Mouse (Mus musculus): ENCODE measurements around the gene Rtbdn. TPM values are rescaled to one million over a fixed set of nuclear protein-coding genes. Genes with fewer than 3 reads are reported as not detected.

Rtbdn gene
- polyA plus RNA-seq (2012; fragmentation: generic; extraction: Trizol) = 0.05 TPM
- long read RNA-seq, experiment 1 = 0 reads
- long read RNA-seq, experiment 2 = 0 reads

GRCm38 (mm10) chr8:84946528-84947240 is at the start of gene Rtbdn:
TSS of gene Rtbdn (plus strand) at chr8:84946991.
- H3ac ChIP-seq (ENCODE audit: control insufficient read depth, insufficient read length, low read depth) = peak within 1 kb of the TSS; percentile 24
- TF ChIP-seq MAX (IDR thresholded peaks at IDR 0.05) (no peak), MYOG (IDR thresholded peaks at IDR 0.05; ENCODE audit: control insufficient read depth, extremely low read depth, insufficient read length) (no peak), FOSL1 (IDR thresholded peaks at IDR 0.05; ENCODE audit: insufficient read depth, low read length, poor library complexity, severe bottlenecking) (no peak), MYOD1 (IDR thresholded peaks at IDR 0.05; ENCODE audit: control insufficient read depth, insufficient read length, low read depth) (no peak), USF1 (IDR thresholded peaks at IDR 0.05; ENCODE audit: low read depth) (no peak), CTCF (IDR thresholded peaks at IDR 0.05; ENCODE audit: control insufficient read depth, insufficient read depth, insufficient read length) (no peak), CEBPB (IDR thresholded peaks at IDR 0.05; ENCODE audit: low read depth) (no peak)
- peaks cover 47% of the 10 kb centered on the region for H3K27me3 ChIP-seq (ENCODE audit: control insufficient read depth, insufficient read depth, insufficient read length)

GRCm38 (mm10) chr8:84901071-84901470 is 45.7 kb upstream of the Rtbdn start:
- no peak for TF ChIP-seq CEBPB (IDR thresholded peaks at IDR 0.05; ENCODE audit: low read depth)
- no peak for TF ChIP-seq FOSL1 (IDR thresholded peaks at IDR 0.05; ENCODE audit: insufficient read depth, low read length, poor library complexity, severe bottlenecking)
- no peak for TF ChIP-seq CTCF (IDR thresholded peaks at IDR 0.05; ENCODE audit: control insufficient read depth, insufficient read depth, insufficient read length)
- TF ChIP-seq MAX (IDR thresholded peaks at IDR 0.05) = no peak
- TF ChIP-seq USF1 (IDR thresholded peaks at IDR 0.05; ENCODE audit: low read depth) = no peak
- no peak for TF ChIP-seq MYOG (IDR thresholded peaks at IDR 0.05; ENCODE audit: control insufficient read depth, extremely low read depth, insufficient read length)
- TF ChIP-seq MYOD1 (IDR thresholded peaks at IDR 0.05; ENCODE audit: control insufficient read depth, insufficient read length, low read depth) = no peak
- Histone ChIP-seq H3K27me3 (ENCODE audit: control insufficient read depth, insufficient read depth, insufficient read length) (peaks cover 8% of the 10 kb centered on the region), H3K4me3 (ENCODE audit: insufficient read depth, poor library complexity, severe bottlenecking) (no peak overlapping the region), H3K79me3 (ENCODE audit: low read depth) (no peaks in the 10 kb centered on the region), H3ac (ENCODE audit: control insufficient read depth, insufficient read length, low read depth) (no peak overlapping the region), H3K36me3 (ENCODE audit: control insufficient read depth, insufficient read depth) (no peaks in the 10 kb centered on the region), H3K79me2 (ENCODE audit: control insufficient read depth, insufficient read depth) (no peaks in the 10 kb centered on the region)

More at GRCm38 (mm10) chr8:84946528-84947240, at the start of gene Rtbdn:
- Histone ChIP-seq H3K79me2 (ENCODE audit: control insufficient read depth, insufficient read depth) (no peaks in the 10 kb centered on the region), H3K4me3 (ENCODE audit: insufficient read depth, poor library complexity, severe bottlenecking) (no peak within 1 kb of the TSS), H3K36me3 (ENCODE audit: control insufficient read depth, insufficient read depth) (no peaks in the 10 kb centered on the region), H3K79me3 (ENCODE audit: low read depth) (no peaks in the 10 kb centered on the region)

- no peaks in the 10 kb centered on the region for H3K79me2 ChIP-seq (ENCODE audit: control insufficient read depth, insufficient read depth)
- TF ChIP-seq MAX (IDR thresholded peaks at IDR 0.05) (no peak), MYOG (IDR thresholded peaks at IDR 0.05; ENCODE audit: control insufficient read depth, extremely low read depth, insufficient read length) (no peak), FOSL1 (IDR thresholded peaks at IDR 0.05; ENCODE audit: insufficient read depth, low read length, poor library complexity, severe bottlenecking) (no peak), USF1 (IDR thresholded peaks at IDR 0.05; ENCODE audit: low read depth) (no peak), CTCF (IDR thresholded peaks at IDR 0.05; ENCODE audit: control insufficient read depth, insufficient read depth, insufficient read length) (no peak), CEBPB (IDR thresholded peaks at IDR 0.05; ENCODE audit: low read depth) (no peak), MYOD1 (IDR thresholded peaks at IDR 0.05; ENCODE audit: control insufficient read depth, insufficient read length, low read depth) (no peak)
- H3K79me3 ChIP-seq (ENCODE audit: low read depth) = no peaks in the 10 kb centered on the region
- H3ac ChIP-seq (ENCODE audit: control insufficient read depth, insufficient read length, low read depth) = peak within 1 kb of the TSS; percentile 52
- H3K4me3 ChIP-seq (ENCODE audit: insufficient read depth, poor library complexity, severe bottlenecking) = peak within 1 kb of the TSS; percentile 31
- H3K27me3 ChIP-seq (ENCODE audit: control insufficient read depth, insufficient read depth, insufficient read length) = peaks cover 8% of the 10 kb centered on the region
- H3K36me3 ChIP-seq (ENCODE audit: control insufficient read depth, insufficient read depth) = no peaks in the 10 kb centered on the region
Observed at GRCm38 (mm10) chr8:84901752-84902151, 45.0 kb upstream of the Rtbdn start, which contains the start of gene Klf1. TSS of gene Klf1 (plus strand) at chr8:84901928.

GRCm38 (mm10) chr8:84902367-84902919 is 44.3 kb upstream of the Rtbdn start:
- no peaks in the 10 kb centered on the region for H3K36me3 ChIP-seq (ENCODE audit: control insufficient read depth, insufficient read depth)
- TF ChIP-seq MAX (IDR thresholded peaks at IDR 0.05) = no peak
- TF ChIP-seq MYOD1 (IDR thresholded peaks at IDR 0.05; ENCODE audit: control insufficient read depth, insufficient read length, low read depth) = no peak
- TF ChIP-seq MYOG (IDR thresholded peaks at IDR 0.05; ENCODE audit: control insufficient read depth, extremely low read depth, insufficient read length) = no peak
- no peak for TF ChIP-seq CTCF (IDR thresholded peaks at IDR 0.05; ENCODE audit: control insufficient read depth, insufficient read depth, insufficient read length)
- TF ChIP-seq CEBPB (IDR thresholded peaks at IDR 0.05; ENCODE audit: low read depth) = no peak
- TF ChIP-seq FOSL1 (IDR thresholded peaks at IDR 0.05; ENCODE audit: insufficient read depth, low read length, poor library complexity, severe bottlenecking) = no peak
- peak overlapping the region; percentile 31 for H3K4me3 ChIP-seq (ENCODE audit: insufficient read depth, poor library complexity, severe bottlenecking)

GRCm38 (mm10) chr8:84902920-84903661 is 43.7 kb upstream of the Rtbdn start:
- Histone ChIP-seq H3ac (ENCODE audit: control insufficient read depth, insufficient read length, low read depth) (peak overlapping the region; percentile 59), H3K79me3 (ENCODE audit: low read depth) (no peaks in the 10 kb centered on the region), H3K27me3 (ENCODE audit: control insufficient read depth, insufficient read depth, insufficient read length) (peaks cover 8% of the 10 kb centered on the region), H3K4me3 (ENCODE audit: insufficient read depth, poor library complexity, severe bottlenecking) (peak overlapping the region; percentile 31), H3K79me2 (ENCODE audit: control insufficient read depth, insufficient read depth) (no peaks in the 10 kb centered on the region), H3K36me3 (ENCODE audit: control insufficient read depth, insufficient read depth) (no peaks in the 10 kb centered on the region)
- TF ChIP-seq CEBPB (IDR thresholded peaks at IDR 0.05; ENCODE audit: low read depth) (no peak), MYOG (IDR thresholded peaks at IDR 0.05; ENCODE audit: control insufficient read depth, extremely low read depth, insufficient read length) (no peak), CTCF (IDR thresholded peaks at IDR 0.05; ENCODE audit: control insufficient read depth, insufficient read depth, insufficient read length) (peak; percentile 97)

More at GRCm38 (mm10) chr8:84902367-84902919, 44.3 kb upstream of the Rtbdn start:
- Histone ChIP-seq H3K79me2 (ENCODE audit: control insufficient read depth, insufficient read depth) (no peaks in the 10 kb centered on the region), H3K27me3 (ENCODE audit: control insufficient read depth, insufficient read depth, insufficient read length) (peaks cover 8% of the 10 kb centered on the region), H3ac (ENCODE audit: control insufficient read depth, insufficient read length, low read depth) (peak overlapping the region; percentile 52), H3K79me3 (ENCODE audit: low read depth) (no peaks in the 10 kb centered on the region)

All from C2C12 (cell line).